Mouse (Mus musculus) lung, adult 18-20 months (tissue): Measurements from ENCODE around the gene Olfr1307.

Experiments
- DNase-seq, 2 experiments: peaks; one replicate each; pipeline ENCODE4 v3.0.0; 2022; ENCODE audit warnings: mixed read lengths in 2 of 2

Olfr1307 gene

GRCm38 (mm10) chr2:111949340-111949739, at the start of gene Olfr1307:
TSS of gene Olfr1307 (minus strand) at chr2:111949440.
- no peak for DNase-seq

- DNase-seq, result no peak
Measured at GRCm38 (mm10) chr2:111990181-111990580, 40.9 kb upstream of the Olfr1307 start, which contains the start of gene Olfr1309. TSS of gene Olfr1309 (minus strand) at chr2:111990281.

- no peak for DNase-seq
Measured at GRCm38 (mm10) chr2:111964844-111965243, 15.6 kb upstream of the Olfr1307 start, which contains the start of gene Olfr1308. TSS of gene Olfr1308 (minus strand) at chr2:111964944.

GRCm38 (mm10) chr2:111916171-111916570, 33.1 kb downstream of the Olfr1307 start, which contains the start of gene Olfr1306:
TSS of gene Olfr1306 (minus strand) at chr2:111916271.
- DNase-seq, result no peak
